Mouse (Mus musculus): ENCODE data around the gene Synpo2. TPM values are rescaled to one million over a fixed set of nuclear protein-coding genes. Genes with fewer than 3 reads are reported as not detected.

The Synpo2 gene
- polyA plus RNA-seq, 1 experiment, result 12.8 TPM

DNA sequence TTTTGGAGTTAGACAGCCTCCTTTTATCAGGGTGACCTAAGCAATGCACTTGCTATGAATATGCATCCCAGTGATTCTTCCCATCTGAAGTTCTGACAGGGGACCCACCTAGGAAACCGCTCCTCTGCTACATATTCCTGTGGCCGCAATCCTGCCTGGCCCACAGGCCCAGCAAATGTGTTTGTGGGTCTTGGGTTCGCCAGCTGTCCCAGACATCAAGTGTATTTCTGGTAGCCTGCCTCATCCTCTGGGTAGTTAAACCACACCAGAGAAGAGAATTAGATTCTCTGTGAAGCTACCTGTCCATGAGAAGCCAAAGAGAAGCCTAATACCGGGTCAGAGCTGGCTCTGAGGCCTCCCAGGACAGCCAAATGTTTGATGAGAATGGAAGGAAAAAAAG lies 90.0 kb downstream of the Synpo2 start:
- H3K4me3 ChIP-seq (replicated peaks; ENCODE audit: extremely low read depth, low read depth, low read length), result no peak overlapping the region
- TF ChIP-seq POLR2A (IDR thresholded peaks at IDR 0.05; ENCODE audit: borderline replicate concordance, extremely low read depth, low read depth, low read length), result no peak
- no peak for TF ChIP-seq CTCF (IDR thresholded peaks at IDR 0.05; ENCODE audit: insufficient read depth, low read length)
- DNase-seq, result no peak
- 86% methylated on average over 4 of the region's 4 CpGs for whole genome bisulfite sequencing
- H3K4me1 ChIP-seq (ENCODE audit: control insufficient read depth, insufficient read depth, low read length), result no peaks in the 10 kb centered on the region

GRCm38 (mm10) chr3:123143412-123143811 lies 92.5 kb downstream of the Synpo2 start:
- TF ChIP-seq POLR2A (IDR thresholded peaks at IDR 0.05; ENCODE audit: borderline replicate concordance, extremely low read depth, low read depth, low read length) (no peak), CTCF (IDR thresholded peaks at IDR 0.05; ENCODE audit: insufficient read depth, low read length) (no peak)
- Histone ChIP-seq H3K4me3 (replicated peaks; ENCODE audit: extremely low read depth, low read depth, low read length) (no peak overlapping the region), H3K4me1 (ENCODE audit: control insufficient read depth, insufficient read depth, low read length) (peaks cover 8% of the 10 kb centered on the region)
- WGBS, result 81% methylated on average over 6 of the region's 6 CpGs
- DNase-seq, result no peak

DNA sequence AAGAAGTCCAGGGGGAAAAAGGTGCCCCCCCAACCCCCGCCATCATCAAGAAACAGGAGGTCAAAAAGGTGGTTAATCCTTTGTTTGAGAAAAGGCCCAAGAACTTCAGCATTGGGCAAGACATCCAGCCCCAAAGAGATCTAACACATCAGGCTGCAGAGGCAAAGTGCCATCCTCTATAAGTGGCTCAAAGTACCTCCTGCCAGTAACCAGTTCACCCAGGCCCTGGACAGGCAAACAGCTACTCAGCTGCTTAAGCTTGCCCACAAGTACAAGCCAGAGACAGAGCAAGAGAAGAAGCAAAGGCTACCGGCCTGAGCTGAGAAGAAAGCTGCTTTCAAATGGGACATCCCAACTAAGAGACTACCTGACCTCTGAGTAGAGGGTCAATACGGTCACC lies 93.7 kb downstream of the Synpo2 start:
- Histone ChIP-seq H3K4me1 (ENCODE audit: control insufficient read depth, insufficient read depth, low read length) (peaks cover 12% of the 10 kb centered on the region), H3K4me3 (replicated peaks; ENCODE audit: extremely low read depth, low read depth, low read length) (no peak overlapping the region)
- no peak for TF ChIP-seq POLR2A (IDR thresholded peaks at IDR 0.05; ENCODE audit: borderline replicate concordance, extremely low read depth, low read depth, low read length)
- no peak for TF ChIP-seq CTCF (IDR thresholded peaks at IDR 0.05; ENCODE audit: insufficient read depth, low read length)
- DNase-seq, result no peak
- WGBS, result 77% methylated on average over 3 of the region's 3 CpGs

- peaks cover 12% of the 10 kb centered on the region for H3K4me1 ChIP-seq (ENCODE audit: control insufficient read depth, insufficient read depth, low read length)
- TF ChIP-seq POLR2A (IDR thresholded peaks at IDR 0.05; ENCODE audit: borderline replicate concordance, extremely low read depth, low read depth, low read length) (no peak), CTCF (IDR thresholded peaks at IDR 0.05; ENCODE audit: insufficient read depth, low read length) (no peak)
- WGBS, result 78% methylated on average over 6 of the region's 6 CpGs
- no peak for DNase-seq
- no peak overlapping the region for H3K4me3 ChIP-seq (replicated peaks; ENCODE audit: extremely low read depth, low read depth, low read length)
Observed at GRCm38 (mm10) chr3:123141069-123141468, 94.9 kb downstream of the Synpo2 start.

- Histone ChIP-seq H3K4me1 (ENCODE audit: control insufficient read depth, insufficient read depth, low read length) (peaks cover 12% of the 10 kb centered on the region), H3K4me3 (replicated peaks; ENCODE audit: extremely low read depth, low read depth, low read length) (no peak overlapping the region)
- no peak for DNase-seq
- no peak for TF ChIP-seq CTCF (IDR thresholded peaks at IDR 0.05; ENCODE audit: insufficient read depth, low read length)
- no peak for TF ChIP-seq POLR2A (IDR thresholded peaks at IDR 0.05; ENCODE audit: borderline replicate concordance, extremely low read depth, low read depth, low read length)
- WGBS, result 84% methylated on average over 3 of the region's 3 CpGs
Observed at GRCm38 (mm10) chr3:123140134-123140533, 95.8 kb downstream of the Synpo2 start.

- TF ChIP-seq CTCF (IDR thresholded peaks at IDR 0.05; ENCODE audit: insufficient read depth, low read length) (no peak), POLR2A (IDR thresholded peaks at IDR 0.05; ENCODE audit: borderline replicate concordance, extremely low read depth, low read depth, low read length) (no peak)
- peaks cover 12% of the 10 kb centered on the region for H3K4me1 ChIP-seq (ENCODE audit: control insufficient read depth, insufficient read depth, low read length)
- no peak overlapping the region for H3K4me3 ChIP-seq (replicated peaks; ENCODE audit: extremely low read depth, low read depth, low read length)
- DNase-seq, result no peak
- 51% methylated on average over 5 of the region's 5 CpGs for WGBS
Observed at GRCm38 (mm10) chr3:123139619-123140018, 96.3 kb downstream of the Synpo2 start.

DNA sequence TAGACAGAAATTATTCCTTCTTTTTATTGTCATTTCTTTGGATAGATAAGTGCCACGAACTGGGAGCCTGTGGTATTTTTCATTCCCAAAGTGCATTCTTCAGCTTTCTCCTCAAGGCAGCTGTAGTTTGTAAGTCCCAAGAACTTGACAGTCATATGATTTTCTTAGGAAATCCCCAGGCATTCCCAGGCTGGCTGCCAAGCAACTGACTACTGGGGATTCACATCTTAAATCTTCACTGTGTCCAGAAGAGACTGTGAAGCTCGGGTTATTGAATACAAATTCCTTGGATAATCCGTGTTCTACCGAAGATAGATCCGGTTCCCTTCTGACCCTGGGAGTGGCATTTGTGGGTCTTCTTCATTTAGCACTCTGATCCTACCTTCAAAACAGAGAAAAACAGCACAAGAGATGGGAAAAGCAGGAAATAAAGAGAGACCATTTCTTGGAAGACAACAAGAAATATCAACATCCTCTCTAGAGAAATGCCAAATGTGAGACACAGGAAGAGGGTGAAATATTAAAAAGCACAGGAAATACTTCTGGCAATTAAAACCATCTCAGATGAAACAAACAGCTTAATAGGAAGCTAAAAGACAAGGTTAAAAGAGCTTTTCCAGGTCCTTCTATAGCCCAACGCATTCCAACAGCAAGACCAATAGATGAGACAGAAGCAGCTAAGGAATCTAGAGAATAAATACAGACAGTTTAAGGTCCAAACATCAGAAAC lies 97.5 kb downstream of the Synpo2 start:
- WGBS, result 35% methylated on average over 6 of the region's 6 CpGs
- DNase-seq, result peak; percentile 33
- no peak for TF ChIP-seq POLR2A (IDR thresholded peaks at IDR 0.05; ENCODE audit: borderline replicate concordance, extremely low read depth, low read depth, low read length)

GRCm38 (mm10) chr3:123132101-123132500 lies 103.8 kb downstream of the Synpo2 start:
- no peak overlapping the region for H3K4me3 ChIP-seq (replicated peaks; ENCODE audit: extremely low read depth, low read depth, low read length)
- no peaks in the 10 kb centered on the region for H3K4me1 ChIP-seq (ENCODE audit: control insufficient read depth, insufficient read depth, low read length)
- DNase-seq, result no peak
- TF ChIP-seq CTCF (IDR thresholded peaks at IDR 0.05; ENCODE audit: insufficient read depth, low read length) (no peak), POLR2A (IDR thresholded peaks at IDR 0.05; ENCODE audit: borderline replicate concordance, extremely low read depth, low read depth, low read length) (no peak)
- 68% methylated on average over 2 of the region's 2 CpGs for WGBS

More for the DNA sequence above, 97.5 kb downstream of the Synpo2 start:
- Histone ChIP-seq H3K4me1 (ENCODE audit: control insufficient read depth, insufficient read depth, low read length) (peaks cover 12% of the 10 kb centered on the region), H3K4me3 (replicated peaks; ENCODE audit: extremely low read depth, low read depth, low read length) (no peak overlapping the region)

- H3K4me3 ChIP-seq (replicated peaks; ENCODE audit: extremely low read depth, low read depth, low read length), result no peak overlapping the region
- TF ChIP-seq CTCF (IDR thresholded peaks at IDR 0.05; ENCODE audit: insufficient read depth, low read length) (no peak), POLR2A (IDR thresholded peaks at IDR 0.05; ENCODE audit: borderline replicate concordance, extremely low read depth, low read depth, low read length) (no peak)
- DNase-seq, result no peak
- WGBS, result 95% methylated on average over 6 of the region's 6 CpGs
- H3K4me1 ChIP-seq (ENCODE audit: control insufficient read depth, insufficient read depth, low read length), result no peaks in the 10 kb centered on the region
Observed at GRCm38 (mm10) chr3:123131151-123131756, 104.7 kb downstream of the Synpo2 start.
